Mouse (Mus musculus) ES-E14 (cell line): ENCODE results near the gene Fbxo28. TPM values are rescaled to one million over a fixed set of nuclear protein-coding genes. Genes with fewer than 3 reads are reported as not detected.
"Not testable (repeated sequence)": the region's sequence is repeated elsewhere in the genome, so short reads cannot be mapped to it uniquely, and the experiment has no call there.

ENCODE experiments used
- DNase-seq: peaks from one replicate; pipeline ENCODE4 v3.0.0-alpha.2; 2013; ENCODE audit warnings: low read depth, low spot score
- H3K27ac ChIP-seq: 2 replicates; pipeline ENCODE4 v1.5.1; 2012; ENCODE audit warnings: low read depth, mild to moderate bottlenecking, low read length, moderate library complexity, mixed read lengths; ENCODE audit not compliant: poor library complexity, insufficient read depth, severe bottlenecking
- H3K36me3 ChIP-seq: 2 replicates; pipeline ENCODE4 v1.6.1; 2012; ENCODE audit warnings: mild to moderate bottlenecking, low read length, moderate library complexity, mixed read lengths; ENCODE audit not compliant: control insufficient read depth, poor library complexity, insufficient read depth, severe bottlenecking
- H3K4me1 ChIP-seq, 2 experiments: fragments of 150-350 bp in 1 of 2; sonication (generic) in 1 of 2; 2 replicates each; pipeline ENCODE4 v1.6.1; 2012; ENCODE audit warnings: low read length in 2 of 2, mild to moderate bottlenecking in 1 of 2, mixed read lengths in 1 of 2; ENCODE audit not compliant: control insufficient read depth in 2 of 2, insufficient read depth in 2 of 2, poor library complexity in 1 of 2
- H3K4me3 ChIP-seq, 2 experiments: fragments of 150-350 bp in 1 of 2; sonication (generic) in 1 of 2; 2 replicates each; pipeline ENCODE4 v1.5.1; 2012; ENCODE audit warnings: low read length in 2 of 2, low read depth in 1 of 2, mild to moderate bottlenecking in 1 of 2, mixed read lengths in 1 of 2; ENCODE audit not compliant: insufficient read depth in 1 of 2, poor library complexity in 1 of 2, severe bottlenecking in 1 of 2
- H3K9ac ChIP-seq: 2 replicates; pipeline ENCODE4 v1.6.1; 2012; ENCODE audit warnings: low read depth, mild to moderate bottlenecking, low read length, mixed read lengths; ENCODE audit not compliant: poor library complexity, insufficient read depth, severe bottlenecking
- H3K9me3 ChIP-seq: fragments of 150-350 bp; sonication (generic); 2 replicates; pipeline ENCODE4 v1.6.1; 2012; ENCODE audit warnings: low read depth, mild to moderate bottlenecking, low read length; ENCODE audit not compliant: control insufficient read depth, insufficient read depth
- CHD2 ChIP-seq: IDR thresholded peaks from 2 replicates; pipeline ENCODE4 v1.6.1; 2014; ENCODE audit warnings: mild to moderate bottlenecking, low read depth, low read length, inconsistent platforms
- HCFC1 ChIP-seq: IDR thresholded peaks from 2 replicates; pipeline ENCODE4 v1.6.1; 2012; ENCODE audit warnings: low read length, inconsistent platforms, borderline replicate concordance; ENCODE audit not compliant: insufficient read depth
- MAFK ChIP-seq: IDR thresholded peaks from 2 replicates; pipeline ENCODE4 v1.6.1; 2014; ENCODE audit warnings: mild to moderate bottlenecking, low read depth, low read length, inconsistent platforms; ENCODE audit not compliant: insufficient read depth
- ZC3H11A ChIP-seq: IDR thresholded peaks from 2 replicates; pipeline ENCODE4 v1.6.1; 2012; ENCODE audit warnings: low read depth, mild to moderate bottlenecking, inconsistent platforms, low read length, borderline replicate concordance
- ZNF384 ChIP-seq: IDR thresholded peaks from 2 replicates; pipeline ENCODE4 v1.6.1; 2012; ENCODE audit warnings: low read depth, low read length, inconsistent platforms
- in situ Hi-C, 2 experiments: fragments of 600-800 bp; cut with MboI; formaldehyde crosslinking; loops; one replicate each; pipeline ENCODE4 v1.15.1; 2025; ENCODE audit warnings: low sequenced_read_pairs in 2 of 2, inconsistent platforms in 1 of 2; ENCODE audit not compliant: unreplicated experiment in 2 of 2
- total RNA-seq: library from RNA; depleted of rRNA; stranded (reverse); fragments of 300-350 nt; gene quantifications from 2 replicates; pipeline ENCODE4 v1.2.3, GENCODE M21; 2012

Fbxo28 gene
- total RNA-seq, 1 experiment, result 25.8 TPM

DNA sequence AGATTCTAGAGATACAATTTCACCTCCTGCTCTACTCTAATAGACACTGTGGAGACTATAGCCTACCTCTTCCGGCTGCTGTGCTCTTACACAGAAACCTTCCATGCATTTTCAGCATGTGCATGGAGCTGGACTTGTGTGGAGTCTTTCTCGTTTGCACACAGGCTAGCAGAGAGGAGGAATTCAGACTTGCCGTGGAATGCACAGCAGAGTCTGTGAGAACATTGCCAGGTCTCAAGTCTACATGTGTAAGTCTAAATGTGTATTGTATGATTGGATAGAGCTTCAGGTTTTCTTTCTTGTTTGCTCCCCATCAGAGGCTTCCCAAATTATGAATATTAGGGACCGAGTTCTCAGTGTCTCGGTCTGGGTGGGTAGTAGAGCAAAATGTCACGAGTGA lies 44.6 kb downstream of the Fbxo28 start:
- H3K9ac ChIP-seq, result no peak overlapping the region
- no peak overlapping the region for H3K4me3 ChIP-seq
- peak overlapping the region; percentile 18; the same call in 1 of the 2 replicates for H3K27ac ChIP-seq
- H3K9me3 ChIP-seq, result no peaks in the 10 kb centered on the region
- DNase-seq, result no peak
- peaks cover 1 to 7% of the 10 kb centered on the region in 2 experiments; a peak in 3 of 4 replicates for H3K4me1 ChIP-seq
- H3K36me3 ChIP-seq, result no peaks in the 10 kb centered on the region
- in situ Hi-C loops, result no loop called here
- TF ChIP-seq ZNF384 (no peak), MAFK (no peak), CHD2 (no peak), ZC3H11A (no peak), HCFC1 (no peak)

DNA sequence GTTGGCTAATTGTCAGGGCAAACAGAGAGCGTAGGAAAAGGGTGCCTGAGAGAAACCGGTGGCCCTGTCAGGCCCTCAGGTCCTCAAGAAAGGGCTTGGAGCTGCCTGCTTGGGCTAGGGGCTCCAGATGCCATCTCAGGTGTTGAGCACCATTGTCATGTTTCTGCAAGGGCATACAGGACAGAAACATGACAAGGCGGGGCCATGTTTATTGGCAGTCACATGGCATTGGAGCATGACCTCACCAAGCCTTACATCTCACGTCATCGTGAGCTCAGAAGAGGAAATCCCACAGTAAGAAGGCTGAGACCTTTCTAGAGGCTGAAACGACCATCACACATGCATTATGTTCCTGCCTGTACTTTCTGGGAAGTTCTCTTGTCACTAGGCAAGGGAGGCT lies 45.3 kb downstream of the Fbxo28 start:
- TF ChIP-seq MAFK (no peak), HCFC1 (no peak), CHD2 (no peak)
- Histone ChIP-seq H3K4me3 (no peak overlapping the region), H3K27ac (no peak overlapping the region), H3K4me1 (peaks cover 1 to 7% of the 10 kb centered on the region in 2 experiments; a peak in 3 of 4 replicates), H3K9ac (no peak overlapping the region), H3K36me3 (no peaks in the 10 kb centered on the region), H3K9me3 (no peaks in the 10 kb centered on the region)
- DNase-seq, result no peak
- in situ Hi-C loops, result no loop called here

GRCm38 (mm10) chr1:182292291-182292690 lies 49.1 kb downstream of the Fbxo28 start:
- no peak overlapping the region for H3K9ac ChIP-seq
- H3K27ac ChIP-seq, result no peak overlapping the region
- no peak for DNase-seq
- H3K4me1 ChIP-seq, result peaks cover 1 to 10% of the 10 kb centered on the region in 2 experiments
- H3K9me3 ChIP-seq, result no peaks in the 10 kb centered on the region
- in situ Hi-C loops, result no loop called here
- no peak overlapping the region for H3K4me3 ChIP-seq
- TF ChIP-seq ZC3H11A (no peak), MAFK (no peak), CHD2 (no peak), HCFC1 (no peak), ZNF384 (no peak)
- no peaks in the 10 kb centered on the region for H3K36me3 ChIP-seq

GRCm38 (mm10) chr1:182290741-182291140 lies 50.7 kb downstream of the Fbxo28 start:
- H3K9me3 ChIP-seq, H3K9ac ChIP-seq, DNase-seq, H3K4me3 ChIP-seq, H3K4me1 ChIP-seq, in situ Hi-C loops, H3K36me3 ChIP-seq, H3K27ac ChIP-seq: not testable (repeated sequence)

DNA sequence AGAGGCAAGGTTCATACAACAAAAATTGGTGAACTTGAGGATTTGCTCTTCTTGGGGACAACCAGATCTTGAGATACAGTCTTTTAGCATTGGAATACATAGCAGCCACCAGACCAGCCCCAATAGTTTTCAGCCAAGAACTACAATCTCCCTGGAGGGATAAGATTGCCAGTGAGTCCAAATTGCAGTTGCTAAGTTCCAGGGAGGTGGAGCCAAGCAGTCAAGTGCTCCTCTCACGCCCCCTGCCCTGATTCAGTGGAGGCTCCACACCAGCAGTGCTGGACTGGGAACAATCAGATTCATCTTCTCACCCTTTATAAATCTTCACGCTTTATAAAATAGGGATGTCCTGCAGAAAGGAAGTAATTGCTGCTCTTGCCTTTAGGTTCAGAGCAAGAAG lies 51.6 kb downstream of the Fbxo28 start:
- DNase-seq, result no peak
- no peaks in the 10 kb centered on the region for H3K9me3 ChIP-seq
- H3K4me1 ChIP-seq, result peaks cover 1 to 4% of the 10 kb centered on the region in 2 experiments; a peak in 3 of 4 replicates
- no peak overlapping the region for H3K27ac ChIP-seq
- no peaks in the 10 kb centered on the region for H3K36me3 ChIP-seq
- in situ Hi-C loops, result no loop called here
- no peak overlapping the region for H3K4me3 ChIP-seq
- H3K9ac ChIP-seq, result no peak overlapping the region
- TF ChIP-seq HCFC1 (no peak), ZNF384 (no peak), CHD2 (no peak), ZC3H11A (no peak), MAFK (no peak)
